Mouse (Mus musculus) hindbrain, embryonic 10.5 days (tissue): ENCODE data around the gene Tmem121. TPM values are rescaled to one million over a fixed set of nuclear protein-coding genes. Genes with fewer than 3 reads are reported as not detected.

Experiments used
- DNase-seq: peaks from one replicate; pipeline ENCODE4 v3.0.0-alpha.2; 2017; ENCODE audit warnings: low spot score
- H3K27ac ChIP-seq: fragments of 300-500 bp; sonication (generic); 2 replicates; pipeline ENCODE4 v1.5.1; 2016; ENCODE audit warnings: mild to moderate bottlenecking, moderate library complexity
- H3K27me3 ChIP-seq: fragments of 300-500 bp; sonication (generic); 2 replicates; pipeline ENCODE4 v1.6.1; 2016; ENCODE audit warnings: mild to moderate bottlenecking; ENCODE audit not compliant: poor library complexity, insufficient read depth, severe bottlenecking
- H3K36me3 ChIP-seq: fragments of 300-500 bp; sonication (generic); 2 replicates; pipeline ENCODE4 v1.6.1; 2016; ENCODE audit warnings: mild to moderate bottlenecking, moderate library complexity
- H3K4me1 ChIP-seq: fragments of 300-500 bp; sonication (generic); replicated peaks from 2 replicates; pipeline ENCODE4 v1.6.1; 2016; ENCODE audit warnings: mild to moderate bottlenecking
- H3K4me3 ChIP-seq: fragments of 300-500 bp; sonication (generic); 2 replicates; pipeline ENCODE4 v1.5.1; 2016; ENCODE audit warnings: mild to moderate bottlenecking, moderate library complexity
- H3K9me3 ChIP-seq: fragments of 300-500 bp; sonication (generic); 2 replicates; pipeline ENCODE4 v1.6.1; 2016; ENCODE audit warnings: mild to moderate bottlenecking, moderate library complexity
- WGBS: fragments of 180-500 bp; shearing (Covaris S2); methylation state at CpG from one replicate; pipeline ENCODE4 v1.1.7; 2016; 5-methylcytosine and 5-hydroxymethylcytosine counted together
- polyA plus RNA-seq: library from polyadenylated mRNA; unstranded; fragments of >200 nt; fragmentation: Nextera tagmentation; extraction: Ambion mirVana; gene quantifications from 2 replicates; pipeline ENCODE4 v1.2.1, GENCODE M21; 2016

Tmem121 gene
- polyA plus RNA-seq, 1 experiment from 2014 or later = 24.8 TPM

- peaks cover 72% of the 10 kb centered on the region for H3K27me3 ChIP-seq
- 81% methylated on average over 20 of the region's 20 CpGs for WGBS
Observed at GRCm38 (mm10) chr12:113144001-113144756, 41.6 kb upstream of the Tmem121 start.

GRCm38 (mm10) chr12:113144886-113145285 lies 40.8 kb upstream of the Tmem121 start:
- no peak overlapping the region for H3K27ac ChIP-seq
- no peaks in the 10 kb centered on the region for H3K9me3 ChIP-seq
- H3K27me3 ChIP-seq = peaks cover 79% of the 10 kb centered on the region
- DNase-seq = no peak
- H3K4me3 ChIP-seq = no peak overlapping the region
- 94% methylated on average over 16 of the region's 16 CpGs for WGBS
- H3K4me1 ChIP-seq = peaks cover 87% of the 10 kb centered on the region
- H3K36me3 ChIP-seq = peaks cover 29% of the 10 kb centered on the region

More at GRCm38 (mm10) chr12:113144001-113144756, 41.6 kb upstream of the Tmem121 start:
- Histone ChIP-seq H3K27ac (no peak overlapping the region), H3K36me3 (peaks cover 29% of the 10 kb centered on the region), H3K4me1 (peaks cover 91% of the 10 kb centered on the region), H3K9me3 (no peaks in the 10 kb centered on the region), H3K4me3 (no peak overlapping the region)
- DNase-seq = no peak

- Histone ChIP-seq H3K4me1 (peaks cover 81% of the 10 kb centered on the region), H3K36me3 (peaks cover 29% of the 10 kb centered on the region), H3K9me3 (no peaks in the 10 kb centered on the region), H3K27ac (no peak overlapping the region), H3K4me3 (no peak overlapping the region), H3K27me3 (peaks cover 84% of the 10 kb centered on the region)
- 91% methylated on average over 5 of the region's 5 CpGs for WGBS
- DNase-seq = no peak
Observed at GRCm38 (mm10) chr12:113145591-113145990, 40.1 kb upstream of the Tmem121 start.

- WGBS = 6% methylated on average over 45 of the region's 45 CpGs
- Histone ChIP-seq H3K36me3 (peaks cover 29% of the 10 kb centered on the region), H3K27me3 (peaks cover 84% of the 10 kb centered on the region), H3K27ac (peak within 1 kb of the TSS; percentile 68; the same call in 1 of the 2 replicates), H3K4me1 (peaks cover 81% of the 10 kb centered on the region), H3K4me3 (peak within 1 kb of the TSS; percentile 36), H3K9me3 (no peaks in the 10 kb centered on the region)
- peak; percentile 87 for DNase-seq
Observed at GRCm38 (mm10) chr12:113146112-113147057, 39.3 kb upstream of the Tmem121 start, which contains the start of gene Crip1. TSS of gene Crip1 (plus strand) at chr12:113146316.

GRCm38 (mm10) chr12:113147481-113147880 lies 38.2 kb upstream of the Tmem121 start:
- no peak for DNase-seq
- Histone ChIP-seq H3K27ac (no peak overlapping the region), H3K9me3 (no peaks in the 10 kb centered on the region), H3K36me3 (peaks cover 29% of the 10 kb centered on the region), H3K27me3 (peaks cover 84% of the 10 kb centered on the region), H3K4me1 (peaks cover 81% of the 10 kb centered on the region), H3K4me3 (0 out of 2 replicates have a peak overlapping the region, but pooled peaks have one; percentile 36)
- 89% methylated on average over 8 of the region's 8 CpGs for WGBS

GRCm38 (mm10) chr12:113148381-113149035 lies 37.2 kb upstream of the Tmem121 start:
- 32% methylated on average over 16 of the region's 16 CpGs for WGBS
- Histone ChIP-seq H3K9me3 (no peaks in the 10 kb centered on the region), H3K4me3 (no peak overlapping the region), H3K36me3 (peaks cover 25% of the 10 kb centered on the region), H3K4me1 (peaks cover 72% of the 10 kb centered on the region), H3K27ac (peak overlapping the region; percentile 29; the same call in 1 of the 2 replicates), H3K27me3 (peaks cover 88% of the 10 kb centered on the region)
- no peak for DNase-seq

- Histone ChIP-seq H3K27ac (no peak overlapping the region), H3K27me3 (peaks cover 88% of the 10 kb centered on the region), H3K4me1 (peaks cover 65% of the 10 kb centered on the region), H3K36me3 (peaks cover 16% of the 10 kb centered on the region), H3K9me3 (no peaks in the 10 kb centered on the region), H3K4me3 (no peak overlapping the region)
- WGBS = 65% methylated on average over 4 of the region's 4 CpGs
- no peak for DNase-seq
Observed at GRCm38 (mm10) chr12:113149341-113149740, 36.4 kb upstream of the Tmem121 start.

GRCm38 (mm10) chr12:113149896-113150295 lies 35.8 kb upstream of the Tmem121 start:
- 71% methylated on average over 3 of the region's 3 CpGs for WGBS
- DNase-seq = no peak
- Histone ChIP-seq H3K4me1 (peaks cover 65% of the 10 kb centered on the region), H3K27me3 (peaks cover 94% of the 10 kb centered on the region), H3K27ac (no peak overlapping the region), H3K4me3 (no peak overlapping the region), H3K36me3 (peaks cover 11% of the 10 kb centered on the region), H3K9me3 (no peaks in the 10 kb centered on the region)

- Histone ChIP-seq H3K4me1 (peaks cover 66% of the 10 kb centered on the region), H3K27me3 (peaks cover 95% of the 10 kb centered on the region), H3K36me3 (peaks cover 4% of the 10 kb centered on the region), H3K4me3 (no peak overlapping the region), H3K27ac (no peak overlapping the region), H3K9me3 (no peaks in the 10 kb centered on the region)
- no peak for DNase-seq
- WGBS = 85% methylated on average over 4 of the region's 4 CpGs
Observed at GRCm38 (mm10) chr12:113150591-113150990, 35.1 kb upstream of the Tmem121 start.

- Histone ChIP-seq H3K4me3 (peak overlapping the region; percentile 60; the same call in 1 of the 2 replicates), H3K27ac (peak overlapping the region; percentile 78; the same call in 1 of the 2 replicates), H3K36me3 (no peaks in the 10 kb centered on the region), H3K9me3 (no peaks in the 10 kb centered on the region), H3K27me3 (peaks cover 90% of the 10 kb centered on the region), H3K4me1 (peaks cover 67% of the 10 kb centered on the region)
- DNase-seq = no peak
- 78% methylated on average over 8 of the region's 8 CpGs for WGBS
Observed at GRCm38 (mm10) chr12:113151046-113151445, 34.7 kb upstream of the Tmem121 start.

- peak overlapping the region; percentile 78 for H3K27ac ChIP-seq
- H3K4me3 ChIP-seq = peak overlapping the region; percentile 60
- H3K9me3 ChIP-seq = no peaks in the 10 kb centered on the region
- no peaks in the 10 kb centered on the region for H3K36me3 ChIP-seq
- H3K27me3 ChIP-seq = peaks cover 84% of the 10 kb centered on the region
- H3K4me1 ChIP-seq = peaks cover 63% of the 10 kb centered on the region
- 2% methylated on average over 36 of the region's 36 CpGs for WGBS
- DNase-seq = peak; percentile 59
Observed at GRCm38 (mm10) chr12:113151661-113152271, 34.0 kb upstream of the Tmem121 start.

GRCm38 (mm10) chr12:113152272-113152661 lies 33.5 kb upstream of the Tmem121 start:
- H3K27ac ChIP-seq = peak overlapping the region; percentile 78
- H3K9me3 ChIP-seq = no peaks in the 10 kb centered on the region
- no peak for DNase-seq
- no peaks in the 10 kb centered on the region for H3K36me3 ChIP-seq
- H3K4me1 ChIP-seq = peaks cover 63% of the 10 kb centered on the region
- H3K4me3 ChIP-seq = peak overlapping the region; percentile 60
- H3K27me3 ChIP-seq = peaks cover 79% of the 10 kb centered on the region
- 22% methylated on average over 19 of the region's 19 CpGs for WGBS
